Mouse (Mus musculus) midbrain, embryonic 16.5 days (tissue): Measurements from ENCODE around the gene Xkr8. TPM values are rescaled to one million over a fixed set of nuclear protein-coding genes. Genes with fewer than 3 reads are reported as not detected.
"Not testable (repeated sequence)": the region's sequence is repeated elsewhere in the genome, so short reads cannot be mapped to it uniquely, and the experiment has no call there.

Source experiments
- ATAC-seq: fragments of 200-750 bp; cut with Nextera tagmentation; 2 replicates; pipeline ENCODE4 v1.8.0; 2017; ENCODE audit warnings: moderate TSS enrichment
- H3K27ac ChIP-seq: fragments of 300-500 bp; sonication (generic); 2 replicates; pipeline ENCODE4 v1.5.1; 2014; ENCODE audit warnings: mild to moderate bottlenecking, low read length, mixed read lengths
- H3K27me3 ChIP-seq: fragments of 300-500 bp; sonication (generic); 2 replicates; pipeline ENCODE4 v1.6.1; 2014; ENCODE audit warnings: low read depth, low read length, mixed read lengths; ENCODE audit not compliant: control insufficient read depth, insufficient read depth
- H3K36me3 ChIP-seq: fragments of 300-500 bp; sonication (generic); 2 replicates; pipeline ENCODE4 v1.6.1; 2014; ENCODE audit warnings: mild to moderate bottlenecking, low read length, moderate library complexity, mixed read lengths; ENCODE audit not compliant: control insufficient read depth, insufficient read depth
- H3K4me1 ChIP-seq: fragments of 300-500 bp; sonication (generic); 2 replicates; pipeline ENCODE4 v1.6.1; 2014; ENCODE audit warnings: mild to moderate bottlenecking, low read length, mixed read lengths; ENCODE audit not compliant: control insufficient read depth, insufficient read depth
- H3K4me2 ChIP-seq: fragments of 300-500 bp; sonication (generic); 2 replicates; pipeline ENCODE4 v1.6.1; 2014; ENCODE audit warnings: mild to moderate bottlenecking, low read length, mixed read lengths
- H3K4me3 ChIP-seq: fragments of 300-500 bp; sonication (generic); 2 replicates; pipeline ENCODE4 v1.5.1; 2014; ENCODE audit warnings: low read depth, mild to moderate bottlenecking, low read length, moderate library complexity, mixed read lengths
- H3K9ac ChIP-seq: fragments of 300-500 bp; sonication (generic); 2 replicates; pipeline ENCODE4 v1.6.1; 2014; ENCODE audit warnings: low read depth, low read length, mixed read lengths
- H3K9me3 ChIP-seq: fragments of 300-500 bp; sonication (generic); replicated peaks from 2 replicates; pipeline ENCODE4 v1.6.1; 2014; ENCODE audit warnings: mild to moderate bottlenecking, low read length, mixed read lengths; ENCODE audit not compliant: control insufficient read depth, poor library complexity, severe bottlenecking
- WGBS: fragments of 180-500 bp; shearing (Covaris S2); extraction: QIAGEN DNeasy Blood & Tissue Kit; methylation state at CpG from one replicate; pipeline ENCODE4 v1.1.7; 2014; 5-methylcytosine and 5-hydroxymethylcytosine counted together
- polyA plus RNA-seq: library from polyadenylated mRNA; unstranded; fragments of >200 nt; fragmentation: Nextera tagmentation; extraction: Ambion mirVana; gene quantifications from 2 replicates; pipeline ENCODE4 v1.2.1, GENCODE M21; 2015

Xkr8 gene
- polyA plus RNA-seq, 1 experiment from 2014 or later = 7.1 TPM

- Histone ChIP-seq H3K9me3 (no peaks in the 10 kb centered on the region), H3K4me3 (no peak overlapping the region), H3K27ac (peak overlapping the region; percentile 71), H3K36me3 (no peaks in the 10 kb centered on the region), H3K27me3 (no peaks in the 10 kb centered on the region), H3K9ac (no peak overlapping the region), H3K4me2 (no peak overlapping the region), H3K4me1 (0 out of 2 replicates have a peak, but pooled peaks cover 3% of the 10 kb centered on the region)
- WGBS = 54% methylated on average over 11 of the region's 11 CpGs
- peak; percentile 62 for ATAC-seq
Observed at GRCm38 (mm10) chr4:132743992-132744911, 11.9 kb upstream of the Xkr8 start.

- 0 out of 2 replicates have a peak, but pooled peaks cover 3% of the 10 kb centered on the region for H3K4me1 ChIP-seq
- H3K27me3 ChIP-seq = no peaks in the 10 kb centered on the region
- H3K4me3 ChIP-seq = no peak overlapping the region
- H3K4me2 ChIP-seq = no peak overlapping the region
- H3K36me3 ChIP-seq = no peaks in the 10 kb centered on the region
- no peak for ATAC-seq
- 96% methylated on average over 7 of the region's 7 CpGs for WGBS
- H3K9ac ChIP-seq = no peak overlapping the region
- H3K27ac ChIP-seq = no peak overlapping the region
- no peaks in the 10 kb centered on the region for H3K9me3 ChIP-seq
Observed at GRCm38 (mm10) chr4:132741491-132741890, 9.1 kb upstream of the Xkr8 start.

- not testable (repeated sequence) for H3K27ac ChIP-seq, H3K4me1 ChIP-seq, H3K4me2 ChIP-seq, H3K36me3 ChIP-seq, H3K27me3 ChIP-seq, ATAC-seq, H3K9ac ChIP-seq, H3K9me3 ChIP-seq, H3K4me3 ChIP-seq
- 95% methylated on average over 9 of the region's 9 CpGs for WGBS
Observed at GRCm38 (mm10) chr4:132737154-132737553, 4.8 kb upstream of the Xkr8 start.

GRCm38 (mm10) chr4:132735894-132736293 is 3.5 kb upstream of the Xkr8 start:
- ATAC-seq = no peak
- no peaks in the 10 kb centered on the region for H3K9me3 ChIP-seq
- H3K27ac ChIP-seq = no peak overlapping the region
- 77% methylated on average over 3 of the region's 3 CpGs for WGBS
- no peak overlapping the region for H3K9ac ChIP-seq
- H3K4me3 ChIP-seq = no peak overlapping the region
- H3K27me3 ChIP-seq = no peaks in the 10 kb centered on the region
- no peak overlapping the region for H3K4me2 ChIP-seq
- peaks cover 3% of the 10 kb centered on the region for H3K4me1 ChIP-seq
- H3K36me3 ChIP-seq = no peaks in the 10 kb centered on the region

GRCm38 (mm10) chr4:132735389-132735788 is 3.0 kb upstream of the Xkr8 start:
- Histone ChIP-seq H3K9ac (no peak overlapping the region), H3K27ac (no peak overlapping the region), H3K9me3 (no peaks in the 10 kb centered on the region), H3K27me3 (no peaks in the 10 kb centered on the region), H3K4me2 (no peak overlapping the region), H3K4me3 (no peak overlapping the region), H3K4me1 (peaks cover 3% of the 10 kb centered on the region), H3K36me3 (no peaks in the 10 kb centered on the region)
- WGBS = 73% methylated on average over 2 of the region's 2 CpGs
- no peak for ATAC-seq

- peaks cover 3% of the 10 kb centered on the region for H3K4me1 ChIP-seq
- no peak overlapping the region for H3K27ac ChIP-seq
- H3K27me3 ChIP-seq = no peaks in the 10 kb centered on the region
Observed at GRCm38 (mm10) chr4:132734766-132735165, 2.4 kb upstream of the Xkr8 start.

GRCm38 (mm10) chr4:132733071-132733770 is 875 bp upstream of the Xkr8 start:
- no peak for ATAC-seq
- Histone ChIP-seq H3K9ac (no peak overlapping the region), H3K4me1 (peaks cover 3% of the 10 kb centered on the region), H3K36me3 (no peaks in the 10 kb centered on the region), H3K27me3 (no peaks in the 10 kb centered on the region), H3K4me2 (no peak overlapping the region), H3K4me3 (no peak overlapping the region), H3K9me3 (no peaks in the 10 kb centered on the region), H3K27ac (no peak overlapping the region)
- 92% methylated on average over 25 of the region's 25 CpGs for WGBS

More at GRCm38 (mm10) chr4:132734766-132735165, 2.4 kb upstream of the Xkr8 start:
- H3K9me3 ChIP-seq = no peaks in the 10 kb centered on the region
- ATAC-seq = no peak
- H3K9ac ChIP-seq = no peak overlapping the region
- no peak overlapping the region for H3K4me2 ChIP-seq
- 98% methylated on average over 2 of the region's 2 CpGs for WGBS
- no peak overlapping the region for H3K4me3 ChIP-seq
- H3K36me3 ChIP-seq = no peaks in the 10 kb centered on the region

- Histone ChIP-seq H3K36me3 (no peaks in the 10 kb centered on the region), H3K4me2 (peak overlapping the region; percentile 75), H3K9me3 (no peaks in the 10 kb centered on the region), H3K27ac (no peak overlapping the region), H3K9ac (peak overlapping the region; percentile 57), H3K4me1 (peaks cover 3% of the 10 kb centered on the region), H3K27me3 (no peaks in the 10 kb centered on the region), H3K4me3 (peak overlapping the region; percentile 55)
- no peak for ATAC-seq
- WGBS = 50% methylated on average over 12 of the region's 12 CpGs
Observed at GRCm38 (mm10) chr4:132731616-132732015, 730 bp downstream of the Xkr8 start.

- H3K36me3 ChIP-seq = peaks cover 3% of the 10 kb centered on the region; the same call in 1 of the 2 replicates
- no peak for ATAC-seq
Observed at GRCm38 (mm10) chr4:132728233-132728632, 4.1 kb downstream of the Xkr8 start.

More at GRCm38 (mm10) chr4:132728233-132728632, 4.1 kb downstream of the Xkr8 start:
- H3K4me2 ChIP-seq = no peak overlapping the region
- H3K9me3 ChIP-seq = no peaks in the 10 kb centered on the region
- H3K4me3 ChIP-seq = no peak overlapping the region
- H3K9ac ChIP-seq = no peak overlapping the region
- no peaks in the 10 kb centered on the region for H3K27me3 ChIP-seq
- H3K4me1 ChIP-seq = peaks cover 3% of the 10 kb centered on the region
- WGBS = 90% methylated on average over 8 of the region's 8 CpGs
- H3K27ac ChIP-seq = no peak overlapping the region
